Mouse (Mus musculus) embryonic facial prominence, embryonic 11.5 days (tissue): ENCODE measurements around the gene Mrpl17. TPM values are rescaled to one million over a fixed set of nuclear protein-coding genes. Genes with fewer than 3 reads are reported as not detected.
A peak's percentile ranks its signal among the peaks of the same experiment; 100 is the strongest.
"Not testable (repeated sequence)": the region's sequence is repeated elsewhere in the genome, so short reads cannot be mapped to it uniquely, and the experiment has no call there.

Source experiments
- ATAC-seq: fragments of 200-750 bp; cut with Nextera tagmentation; replicated peaks from 2 replicates; pipeline ENCODE4 v1.8.0; 2017; ENCODE audit warnings: low read depth; ENCODE audit not compliant: insufficient number of reproducible peaks, low FRiP score, low TSS enrichment
- DNase-seq: peaks from one replicate; pipeline ENCODE4 v3.0.0-alpha.2; 2015; ENCODE audit warnings: low spot score
- H3K27ac ChIP-seq: fragments of 300-500 bp; sonication (generic); replicated peaks from 2 replicates; pipeline ENCODE4 v1.5.1; 2014; ENCODE audit warnings: mild to moderate bottlenecking, low read depth, low read length, control low read depth
- H3K27me3 ChIP-seq: fragments of 300-500 bp; sonication (generic); 2 replicates; pipeline ENCODE4 v1.6.1; 2014; ENCODE audit warnings: mild to moderate bottlenecking, low read length, moderate library complexity, mixed read lengths; ENCODE audit not compliant: control insufficient read depth, insufficient read depth
- H3K36me3 ChIP-seq: fragments of 300-500 bp; sonication (generic); replicated peaks from 2 replicates; pipeline ENCODE4 v1.6.1; 2014; ENCODE audit warnings: low read depth, mild to moderate bottlenecking, low read length, moderate library complexity, mixed read lengths; ENCODE audit not compliant: control insufficient read depth, insufficient read depth
- H3K4me1 ChIP-seq: fragments of 300-500 bp; sonication (generic); 2 replicates; pipeline ENCODE4 v1.6.1; 2014; ENCODE audit warnings: low read length, mixed read lengths; ENCODE audit not compliant: control insufficient read depth, insufficient read depth
- H3K4me2 ChIP-seq: fragments of 300-500 bp; sonication (generic); 2 replicates; pipeline ENCODE4 v1.6.1; 2014; ENCODE audit warnings: low read depth, mild to moderate bottlenecking, control low read depth, low read length, moderate library complexity
- H3K4me3 ChIP-seq: fragments of 300-500 bp; sonication (generic); 2 replicates; pipeline ENCODE4 v1.5.1; 2014; ENCODE audit warnings: low read depth, low read length, control low read depth
- H3K9ac ChIP-seq: fragments of 300-500 bp; sonication (generic); replicated peaks from 2 replicates; pipeline ENCODE4 v1.6.1; 2014; ENCODE audit warnings: mild to moderate bottlenecking, control low read depth, low read length
- H3K9me3 ChIP-seq: fragments of 300-500 bp; sonication (generic); replicated peaks from 2 replicates; pipeline ENCODE4 v1.6.1; 2016; ENCODE audit warnings: mild to moderate bottlenecking, low read length, inconsistent platforms, mixed read lengths; ENCODE audit not compliant: control insufficient read depth
- WGBS: fragments of 180-500 bp; shearing (Covaris S2); extraction: QIAGEN DNeasy Blood & Tissue Kit; methylation state at CpG from one replicate; pipeline ENCODE4 v1.1.7; 2014; 5-methylcytosine and 5-hydroxymethylcytosine counted together
- polyA plus RNA-seq: library from polyadenylated mRNA; unstranded; fragments of >200 nt; fragmentation: Nextera tagmentation; extraction: Ambion mirVana; gene quantifications from 2 replicates; pipeline ENCODE4 v1.2.1, GENCODE M21; 2014

Gene Mrpl17
- 294 and 319 TPM in 2 replicates for polyA plus RNA-seq

GRCm38 (mm10) chr7:105810877-105811489, at the start of gene Mrpl17:
Gene Mrpl17 (minus strand): TSS chr7:105811099.
- under 1% methylated on average over 51 of the region's 52 CpGs for WGBS
- Histone ChIP-seq H3K4me2 (peak within 1 kb of the TSS; percentile 67), H3K27ac (peak within 1 kb of the TSS; percentile 36; the same call in 1 of the 2 replicates), H3K9me3 (no peaks in the 10 kb centered on the region), H3K4me1 (peaks cover 3% of the 10 kb centered on the region; the same call in 1 of the 2 replicates), H3K27me3 (no peaks in the 10 kb centered on the region), H3K36me3 (peaks cover 10% of the 10 kb centered on the region; the same call in 1 of the 2 replicates), H3K9ac (peak within 1 kb of the TSS; percentile 69), H3K4me3 (peak within 1 kb of the TSS; percentile 57)
- ATAC-seq = peak; percentile 98
- peak; percentile 99 for DNase-seq

- not testable (repeated sequence) for H3K4me2 ChIP-seq, ATAC-seq, H3K27ac ChIP-seq, H3K9me3 ChIP-seq, H3K27me3 ChIP-seq, DNase-seq, H3K4me3 ChIP-seq, H3K9ac ChIP-seq, H3K36me3 ChIP-seq, H3K4me1 ChIP-seq
- WGBS = no CpG with 5 or more reads among the region's 2 CpGs
These were observed 45.0 kb upstream of the Mrpl17 start for GRCm38 (mm10) chr7:105855718-105856560.

DNA sequence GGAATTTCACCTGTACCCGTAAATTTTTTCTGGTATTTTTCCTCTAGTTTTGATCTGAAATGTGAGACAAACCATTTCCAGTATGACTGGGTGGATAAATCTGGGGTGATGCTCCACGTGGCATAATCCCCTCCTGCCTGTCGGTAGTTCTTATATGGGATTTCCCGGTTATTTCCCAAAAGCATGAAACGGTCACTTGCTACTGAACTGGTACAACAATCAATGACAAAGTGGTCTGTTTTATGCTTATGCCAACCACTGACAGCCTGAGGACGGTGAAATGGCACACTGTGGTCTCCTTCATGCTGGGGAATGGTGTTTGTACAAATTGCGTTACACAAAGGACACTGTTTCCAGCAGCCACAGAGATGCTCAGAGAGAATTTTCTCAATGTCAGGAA, 13.4 kb upstream of the Mrpl17 start:
- Histone ChIP-seq H3K9ac (no peak overlapping the region), H3K4me3 (no peak overlapping the region), H3K27me3 (no peaks in the 10 kb centered on the region), H3K9me3 (no peaks in the 10 kb centered on the region), H3K4me1 (no peaks in the 10 kb centered on the region), H3K36me3 (no peaks in the 10 kb centered on the region), H3K4me2 (no peak overlapping the region), H3K27ac (no peak overlapping the region)
- WGBS = 74% methylated on average over 7 of the region's 7 CpGs
- no peak for DNase-seq
- no peak for ATAC-seq

DNA sequence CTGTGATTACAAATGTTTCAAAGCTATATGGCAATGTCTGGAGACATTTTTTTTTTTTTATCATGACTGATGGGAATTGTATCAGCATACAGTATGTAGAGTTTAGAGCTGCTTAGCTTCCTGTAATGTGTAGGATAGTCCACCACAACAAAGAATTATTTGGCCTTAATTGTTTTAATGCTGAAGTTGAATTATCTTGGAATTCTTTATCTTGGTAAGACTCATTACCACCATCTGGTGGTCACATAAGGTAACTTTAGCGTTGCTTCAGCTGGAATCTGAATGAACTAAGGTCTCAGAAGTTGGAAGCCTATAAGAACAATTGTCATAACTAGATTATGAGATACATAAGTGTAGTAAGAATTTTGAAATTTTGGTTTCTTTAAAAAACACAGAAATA, 7.6 kb upstream of the Mrpl17 start:
- Histone ChIP-seq H3K27me3 (no peaks in the 10 kb centered on the region), H3K9ac (no peak overlapping the region), H3K9me3 (no peaks in the 10 kb centered on the region), H3K27ac (no peak overlapping the region), H3K4me2 (no peak overlapping the region), H3K4me3 (no peak overlapping the region), H3K4me1 (no peaks in the 10 kb centered on the region), H3K36me3 (no peaks in the 10 kb centered on the region)
- ATAC-seq (no peak), DNase-seq (peak; percentile 77)
- 0% methylated on average over 1 of the region's 1 CpGs for WGBS

DNA sequence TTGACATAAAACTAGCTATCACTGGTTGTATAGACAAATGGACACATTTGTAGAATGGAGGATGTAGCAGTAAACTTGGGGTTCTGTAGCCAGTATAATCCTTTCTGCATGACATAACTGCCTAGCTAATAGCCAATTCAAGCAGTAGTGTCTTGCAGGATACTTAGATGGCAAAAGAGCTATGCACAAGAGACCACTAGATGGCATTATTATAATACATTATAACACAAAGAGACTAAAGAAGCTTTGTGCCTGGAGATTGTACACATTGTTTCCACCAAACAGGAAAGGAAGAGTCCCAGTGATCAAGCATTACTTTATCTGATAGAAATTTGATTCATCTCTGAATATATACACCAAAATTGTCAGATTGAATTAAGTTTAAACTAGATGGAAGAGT, 5.8 kb upstream of the Mrpl17 start:
- Histone ChIP-seq H3K9ac (no peak overlapping the region), H3K4me2 (no peak overlapping the region), H3K27ac (no peak overlapping the region), H3K9me3 (no peaks in the 10 kb centered on the region), H3K4me3 (no peak overlapping the region), H3K36me3 (no peaks in the 10 kb centered on the region), H3K4me1 (no peaks in the 10 kb centered on the region), H3K27me3 (no peaks in the 10 kb centered on the region)
- ATAC-seq (no peak), DNase-seq (no peak)

DNA sequence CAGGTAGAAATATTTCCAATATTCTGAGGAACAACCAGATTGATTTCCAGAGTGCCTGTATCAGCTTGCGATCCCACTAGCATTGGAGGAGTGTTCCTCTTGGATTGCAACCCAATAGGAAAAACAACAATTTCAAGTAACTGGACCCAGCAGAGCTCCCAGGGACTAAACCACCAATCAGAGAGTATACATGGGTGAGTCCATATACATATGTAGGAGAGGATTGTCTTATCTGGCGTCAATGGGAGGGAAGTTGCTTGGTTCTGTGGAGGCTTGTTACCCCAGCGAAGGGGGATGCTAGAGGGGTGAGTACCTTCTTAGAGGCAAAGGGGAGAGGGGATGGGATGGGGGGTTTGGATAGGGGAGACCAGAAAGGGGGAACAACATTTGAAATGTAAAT, 2.4 kb upstream of the Mrpl17 start:
- WGBS = 73% methylated on average over 3 of the region's 3 CpGs
- DNase-seq (no peak), ATAC-seq (no peak)
- Histone ChIP-seq H3K36me3 (peaks cover 10% of the 10 kb centered on the region; the same call in 1 of the 2 replicates), H3K4me2 (no peak overlapping the region), H3K27me3 (no peaks in the 10 kb centered on the region), H3K9ac (no peak overlapping the region), H3K27ac (no peak overlapping the region), H3K4me1 (peaks cover 3% of the 10 kb centered on the region; the same call in 1 of the 2 replicates), H3K9me3 (no peaks in the 10 kb centered on the region), H3K4me3 (no peak overlapping the region)

GRCm38 (mm10) chr7:105812566-105812965, 1.7 kb upstream of the Mrpl17 start:
- no peaks in the 10 kb centered on the region for H3K9me3 ChIP-seq
- peaks cover 3% of the 10 kb centered on the region; the same call in 1 of the 2 replicates for H3K4me1 ChIP-seq
- WGBS = 84% methylated on average over 3 of the region's 3 CpGs
- DNase-seq (no peak), ATAC-seq (no peak)
- no peak overlapping the region for H3K4me2 ChIP-seq
- H3K4me3 ChIP-seq = no peak overlapping the region
- no peak overlapping the region for H3K9ac ChIP-seq
- no peaks in the 10 kb centered on the region for H3K27me3 ChIP-seq
- H3K36me3 ChIP-seq = peaks cover 10% of the 10 kb centered on the region; the same call in 1 of the 2 replicates
- no peak overlapping the region for H3K27ac ChIP-seq

GRCm38 (mm10) chr7:105811516-105811915, 617 bp upstream of the Mrpl17 start:
- Histone ChIP-seq H3K4me2 (no peak overlapping the region), H3K27me3 (no peaks in the 10 kb centered on the region), H3K4me1 (peaks cover 3% of the 10 kb centered on the region; the same call in 1 of the 2 replicates), H3K36me3 (peaks cover 10% of the 10 kb centered on the region; the same call in 1 of the 2 replicates), H3K9me3 (no peaks in the 10 kb centered on the region), H3K27ac (no peak overlapping the region), H3K4me3 (no peak overlapping the region), H3K9ac (no peak overlapping the region)
- no peak for ATAC-seq
- DNase-seq = no peak
